Mouse (Mus musculus): ENCODE data around the gene Trim17.
A peak's percentile ranks its signal among the peaks of the same experiment; 100 is the strongest.

Trim17 gene

GRCm38 (mm10) chr11:58954420-58955142 is at the start of gene Trim17, which contains the start of gene Hist3h2a:
TSS of gene Trim17 (plus strand) at chr11:58954685.
TSS of gene Hist3h2a (plus strand) at chr11:58954685.
- DNase-seq (ENCODE audit: low spot score), result peak; percentile 74

- no peak for DNase-seq (ENCODE audit: low spot score)
Observed at GRCm38 (mm10) chr11:58904838-58905237, 49.6 kb upstream of the Trim17 start.

- no peak for DNase-seq (ENCODE audit: low spot score)
Observed at GRCm38 (mm10) chr11:58913776-58914175, 40.7 kb upstream of the Trim17 start.

GRCm38 (mm10) chr11:58914461-58915028 is 39.9 kb upstream of the Trim17 start:
- no peak for DNase-seq (ENCODE audit: low spot score)

- no peak for DNase-seq (ENCODE audit: low spot score)
Observed at GRCm38 (mm10) chr11:58916879-58917744, 37.4 kb upstream of the Trim17 start.

- no peak for DNase-seq (ENCODE audit: low spot score)
Observed at GRCm38 (mm10) chr11:58917745-58918366, 36.6 kb upstream of the Trim17 start, which contains the start of gene Btnl10. TSS of gene Btnl10 (plus strand) at chr11:58917908.

GRCm38 (mm10) chr11:58918759-58919158 is 35.7 kb upstream of the Trim17 start:
- no peak for DNase-seq (ENCODE audit: low spot score)

- no peak for DNase-seq (ENCODE audit: low spot score)
Observed at GRCm38 (mm10) chr11:58922420-58922819, 32.1 kb upstream of the Trim17 start.

- DNase-seq (ENCODE audit: low spot score), result no peak
Observed at GRCm38 (mm10) chr11:58926651-58927050, 27.8 kb upstream of the Trim17 start.

GRCm38 (mm10) chr11:58927053-58927452 is 27.4 kb upstream of the Trim17 start:
- DNase-seq (ENCODE audit: low spot score), result no peak

- DNase-seq (ENCODE audit: low spot score), result peak; percentile 38
Observed at GRCm38 (mm10) chr11:58927790-58928651, 26.5 kb upstream of the Trim17 start.

GRCm38 (mm10) chr11:58929055-58929454 is 25.4 kb upstream of the Trim17 start:
- DNase-seq (ENCODE audit: low spot score), result no peak

GRCm38 (mm10) chr11:58929641-58930040 is 24.8 kb upstream of the Trim17 start:
- DNase-seq (ENCODE audit: low spot score), result no peak

GRCm38 (mm10) chr11:58930254-58930653 is 24.2 kb upstream of the Trim17 start:
- DNase-seq (ENCODE audit: low spot score), result no peak

GRCm38 (mm10) chr11:58931576-58931975 is 22.9 kb upstream of the Trim17 start:
- DNase-seq (ENCODE audit: low spot score), result no peak

- no peak for DNase-seq (ENCODE audit: low spot score)
Observed at GRCm38 (mm10) chr11:58937909-58938308, 16.6 kb upstream of the Trim17 start.

GRCm38 (mm10) chr11:58938322-58939087 is 16.0 kb upstream of the Trim17 start, which contains the start of gene Rnf187:
TSS of gene Rnf187 (minus strand) at chr11:58938916.
- peak; percentile 84 for DNase-seq (ENCODE audit: low spot score)

- no peak for DNase-seq (ENCODE audit: low spot score)
Observed at GRCm38 (mm10) chr11:58939088-58939439, 15.4 kb upstream of the Trim17 start.

GRCm38 (mm10) chr11:58944136-58944535 is 10.3 kb upstream of the Trim17 start:
- DNase-seq (ENCODE audit: low spot score), result no peak

- no peak for DNase-seq (ENCODE audit: low spot score)
Observed at GRCm38 (mm10) chr11:58947306-58947705, 7.2 kb upstream of the Trim17 start.

All from ovary, postnatal 14 days (tissue).